Mouse (Mus musculus) adrenal gland, postnatal 4 days (tissue): ENCODE data around the gene Nin. TPM values are rescaled to one million over a fixed set of nuclear protein-coding genes. Genes with fewer than 3 reads are reported as not detected.

Source experiments
- DNase-seq, 2 experiments: peaks; one replicate each; pipeline ENCODE4 v3.0.0; 2021 to 2022; ENCODE audit warnings: low spot score in 2 of 2, mixed read lengths in 2 of 2
- total RNA-seq, 2 experiments: library from RNA; stranded (reverse); gene quantifications; 2 replicates each; pipeline ENCODE4 v1.2.3; 2021

The Nin gene
- total RNA-seq, 2 experiments from 2014 or later, result 44.6 to 45.0 TPM

GRCm38 (mm10) chr12:70126626-70127025 lies 13.1 kb upstream of the Nin start:
- DNase-seq, result no peak

DNA sequence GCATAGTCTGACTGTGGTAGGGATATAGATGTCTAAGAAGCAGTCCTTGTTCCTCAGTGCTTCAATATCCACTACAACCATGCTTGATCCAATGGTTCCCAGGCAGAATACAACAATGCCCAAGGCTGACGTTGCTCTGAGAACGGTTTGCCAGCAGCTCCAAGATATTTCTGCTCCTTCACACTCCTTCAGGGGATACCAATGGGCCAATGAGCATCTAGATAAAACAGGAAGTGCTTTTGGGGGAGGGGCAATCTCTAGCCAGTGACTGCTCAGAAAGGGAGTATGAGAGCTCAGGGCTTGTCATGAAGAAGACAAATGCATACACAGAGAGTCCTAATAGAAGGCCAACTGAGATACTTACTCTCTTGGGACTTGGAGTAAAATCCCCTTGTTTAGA lies 6.0 kb upstream of the Nin start:
- DNase-seq, result no peak

GRCm38 (mm10) chr12:70118721-70119345 lies 5.3 kb upstream of the Nin start:
- no peak for DNase-seq

GRCm38 (mm10) chr12:70117146-70117545 lies 3.6 kb upstream of the Nin start:
- DNase-seq, result no peak

DNA sequence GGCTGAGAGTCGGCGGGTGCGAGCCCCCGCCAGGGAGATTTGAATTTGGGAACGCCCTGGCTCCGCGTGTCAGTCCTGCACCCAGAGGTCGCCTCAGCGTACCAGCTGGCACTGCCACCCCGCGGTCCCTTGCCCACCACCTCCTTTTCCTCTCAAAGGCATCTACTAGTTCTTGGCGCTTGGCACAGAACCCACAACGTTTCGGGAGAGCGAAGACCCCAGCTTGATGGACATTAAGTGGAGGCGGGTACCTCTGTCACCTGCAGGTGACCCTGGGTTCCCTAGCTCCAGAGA lies 1.5 kb downstream of the Nin start:
- DNase-seq, result no peak

DNA sequence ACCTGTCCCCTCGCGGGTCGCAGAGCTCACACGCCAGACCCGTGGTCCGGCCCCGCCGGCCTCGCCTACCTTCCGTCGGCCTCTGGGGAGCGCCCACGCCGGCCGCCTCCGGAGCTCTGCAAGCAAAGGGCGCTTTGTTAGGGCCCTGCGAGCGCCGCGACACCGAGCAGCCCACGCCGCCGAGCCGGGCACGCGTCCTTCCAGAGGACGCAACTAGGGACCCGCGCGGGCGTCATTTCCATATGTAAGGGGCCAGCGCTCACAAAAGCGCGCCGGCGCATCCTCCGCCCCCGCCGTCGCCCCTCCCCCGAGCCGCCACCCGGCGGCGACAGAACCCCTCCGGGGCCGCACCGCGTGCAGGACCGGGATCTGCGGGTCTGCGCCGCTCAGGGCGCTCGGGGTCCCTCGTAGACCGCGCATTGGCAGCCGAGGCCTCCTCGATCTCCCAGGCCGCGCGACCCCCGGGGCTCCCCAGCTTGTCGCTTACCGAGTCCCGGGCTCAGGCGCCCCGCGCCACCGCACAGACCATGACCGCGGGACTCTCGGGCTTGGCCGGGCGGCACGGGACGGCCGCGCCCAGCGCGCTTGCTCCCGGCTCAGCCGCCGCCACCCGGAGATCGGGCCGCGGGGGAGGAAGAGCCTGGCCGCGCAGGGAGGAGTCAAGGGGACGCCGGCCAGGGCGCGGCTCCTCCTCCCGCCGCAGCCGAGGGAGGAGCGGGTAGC lies 2.0 kb downstream of the Nin start:
- DNase-seq, result peak; percentile 48 to 59

- no peak for DNase-seq
Observed at GRCm38 (mm10) chr12:70111117-70111366, 2.5 kb downstream of the Nin start.

GRCm38 (mm10) chr12:70110375-70111116 lies 3.0 kb downstream of the Nin start:
- DNase-seq, result no peak

GRCm38 (mm10) chr12:70109921-70110320 lies 3.6 kb downstream of the Nin start:
- DNase-seq, result no peak

GRCm38 (mm10) chr12:70108104-70108503 lies 5.4 kb downstream of the Nin start:
- no peak for DNase-seq

GRCm38 (mm10) chr12:70106508-70106907 lies 7.0 kb downstream of the Nin start:
- no peak for DNase-seq

GRCm38 (mm10) chr12:70105885-70106284 lies 7.6 kb downstream of the Nin start:
- no peak for DNase-seq

GRCm38 (mm10) chr12:70104776-70105420 lies 8.6 kb downstream of the Nin start:
- no peak for DNase-seq

GRCm38 (mm10) chr12:70104199-70104598 lies 9.3 kb downstream of the Nin start:
- DNase-seq, result no peak

GRCm38 (mm10) chr12:70103257-70103656 lies 10.3 kb downstream of the Nin start:
- no peak for DNase-seq

DNA sequence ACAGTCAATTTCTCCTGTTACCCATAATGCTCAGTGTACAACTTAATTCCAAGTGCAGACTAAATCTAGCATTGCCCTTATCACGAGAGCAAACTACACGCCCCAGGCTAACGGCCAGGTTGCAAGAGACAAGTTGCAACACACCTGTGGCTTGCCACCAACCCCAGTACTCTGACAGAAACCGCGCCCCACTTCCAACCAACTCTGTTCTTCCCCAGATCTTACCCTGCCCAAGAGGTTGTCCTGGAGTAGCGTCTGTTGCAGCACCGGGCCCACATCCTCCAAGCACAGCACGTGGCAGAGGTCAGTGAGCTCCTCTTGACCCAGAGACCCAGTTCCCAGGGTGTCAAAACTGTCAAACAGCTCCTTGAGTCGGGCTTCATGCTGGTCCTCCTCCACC lies 11.1 kb downstream of the Nin start:
- DNase-seq, result no peak

- no peak for DNase-seq
Observed at GRCm38 (mm10) chr12:70101823-70102222, 11.7 kb downstream of the Nin start.

DNA sequence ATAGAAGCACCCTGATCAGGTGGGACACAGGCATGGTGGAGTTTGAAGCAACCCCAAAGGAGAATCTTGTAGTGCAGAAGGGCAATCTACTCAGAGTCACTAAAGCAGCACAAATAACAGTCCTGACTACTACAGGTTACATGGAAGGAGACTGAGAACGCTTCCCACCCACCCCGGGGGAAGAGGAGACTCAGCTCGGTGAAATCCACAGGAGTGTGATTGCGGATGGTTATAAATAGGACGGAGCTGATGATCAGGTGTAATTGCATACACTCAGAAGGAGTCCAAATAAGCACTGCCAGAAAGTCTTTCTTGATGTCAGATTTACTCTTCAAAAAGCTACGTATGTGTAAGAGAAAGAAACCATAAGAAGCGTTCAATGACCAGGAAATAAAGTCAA lies 15.6 kb downstream of the Nin start:
- DNase-seq, result no peak

DNA sequence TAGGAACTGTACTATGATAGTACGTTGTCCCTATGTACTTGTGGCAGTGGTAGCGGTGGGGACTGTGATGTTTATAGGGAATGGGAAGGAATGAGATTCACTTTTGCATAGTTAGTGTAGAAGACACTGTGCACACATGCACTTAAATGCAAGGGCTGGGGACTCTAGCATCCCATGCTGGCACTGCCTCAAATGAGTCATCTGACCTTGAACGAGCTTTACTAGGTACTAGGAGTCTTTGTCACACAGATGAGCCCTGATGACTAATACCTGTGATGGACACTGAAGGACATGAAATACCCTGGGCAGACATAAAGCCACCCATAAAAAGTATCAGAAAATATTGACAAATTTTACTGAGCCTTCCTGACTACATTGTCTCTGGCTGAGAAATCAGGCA lies 16.2 kb downstream of the Nin start:
- DNase-seq, result no peak

- no peak for DNase-seq
Observed at GRCm38 (mm10) chr12:70093266-70093893, 20.1 kb downstream of the Nin start.

DNA sequence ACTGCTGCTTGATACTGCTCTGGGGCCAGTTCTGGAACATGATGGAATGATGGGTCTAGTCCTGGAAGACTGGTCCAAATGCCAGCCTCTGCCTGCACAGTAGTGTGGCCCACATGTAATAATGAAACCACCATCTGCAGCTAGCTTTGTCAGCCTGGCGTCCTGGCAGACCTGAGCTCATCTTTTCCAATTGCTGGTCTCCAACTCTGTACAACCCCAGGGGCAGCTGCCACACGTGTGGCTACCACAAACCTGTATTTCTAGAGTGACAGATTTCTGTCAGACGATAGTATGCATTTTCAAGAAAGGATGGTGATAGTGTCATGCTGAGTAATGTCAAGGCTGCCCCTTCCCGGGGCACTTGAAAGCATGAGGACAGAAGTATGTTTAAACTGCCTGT lies 25.2 kb downstream of the Nin start:
- no peak for DNase-seq

DNA sequence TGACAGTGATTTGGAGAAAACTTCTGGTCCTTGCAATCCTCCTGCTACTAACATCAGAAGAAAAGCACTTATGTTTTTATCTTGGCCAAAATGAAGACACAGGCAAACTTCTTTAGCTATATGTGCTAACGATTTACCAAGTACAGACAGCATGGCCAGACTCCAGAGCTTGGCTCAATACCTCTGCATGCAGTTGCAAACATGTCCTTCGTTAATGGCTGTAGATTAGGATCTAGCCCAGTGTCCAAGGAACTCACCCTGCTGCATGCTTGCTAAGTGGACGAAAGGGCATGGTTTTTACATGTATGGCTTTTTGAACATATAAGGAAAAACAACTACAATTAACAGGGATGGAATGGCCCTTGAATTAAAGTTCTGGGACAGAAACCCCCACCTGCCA lies 28.2 kb downstream of the Nin start:
- DNase-seq, result no peak
